Mouse (Mus musculus) layer of hippocampus, adult 18-20 months (tissue): ENCODE measurements around the gene Ankrd22. TPM values are rescaled to one million over a fixed set of nuclear protein-coding genes. Genes with fewer than 3 reads are reported as not detected.

ENCODE experiments used
- DNase-seq, 2 experiments: peaks; one replicate each; pipeline ENCODE4 v3.0.0; 2022; ENCODE audit warnings: low spot score in 2 of 2
- total RNA-seq, 2 experiments: library from RNA; stranded (reverse); gene quantifications; 2 replicates each; pipeline ENCODE4 v1.2.3; 2021

Gene Ankrd22
- total RNA-seq, 2 experiments from 2014 or later = not detected

DNA sequence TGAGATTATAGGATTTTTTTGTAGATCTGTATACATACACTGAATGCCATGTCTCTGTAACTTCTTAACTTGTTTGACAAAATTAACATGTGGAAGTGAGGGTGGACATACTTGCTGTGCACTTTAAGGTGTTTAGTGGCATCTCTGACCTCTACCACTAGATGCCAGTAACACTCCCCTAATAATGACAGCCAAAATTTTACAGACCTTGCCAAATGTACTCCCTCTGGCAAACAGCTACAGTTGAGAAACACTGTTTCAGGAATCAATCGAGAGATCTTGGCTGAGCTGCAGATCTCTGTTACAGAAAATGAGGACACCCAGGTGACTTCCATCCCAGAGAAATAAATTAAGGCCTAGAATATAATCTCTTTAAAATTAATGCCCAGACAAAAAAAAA lies 69.6 kb downstream of the Ankrd22 start:
- no peak for DNase-seq

DNA sequence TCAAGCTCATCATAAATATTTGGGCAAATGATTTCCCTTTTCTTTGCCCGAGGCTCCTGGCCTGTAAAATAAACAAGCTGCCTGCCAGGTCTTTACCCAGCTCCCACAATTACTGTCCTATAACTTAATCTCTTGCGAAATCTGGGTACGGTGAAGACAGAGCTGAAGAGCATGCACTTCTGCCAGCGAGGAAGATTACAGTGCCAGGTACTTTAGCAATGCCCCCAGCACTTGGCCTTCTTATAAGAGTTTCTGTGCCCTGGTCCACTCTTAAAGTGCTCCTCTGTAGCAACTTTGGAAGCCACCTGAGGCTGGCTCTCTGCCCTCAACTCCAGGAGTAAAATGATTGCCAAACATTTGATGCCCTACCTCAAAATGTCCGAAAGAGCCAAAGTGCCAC lies 70.5 kb downstream of the Ankrd22 start:
- DNase-seq = no peak

DNA sequence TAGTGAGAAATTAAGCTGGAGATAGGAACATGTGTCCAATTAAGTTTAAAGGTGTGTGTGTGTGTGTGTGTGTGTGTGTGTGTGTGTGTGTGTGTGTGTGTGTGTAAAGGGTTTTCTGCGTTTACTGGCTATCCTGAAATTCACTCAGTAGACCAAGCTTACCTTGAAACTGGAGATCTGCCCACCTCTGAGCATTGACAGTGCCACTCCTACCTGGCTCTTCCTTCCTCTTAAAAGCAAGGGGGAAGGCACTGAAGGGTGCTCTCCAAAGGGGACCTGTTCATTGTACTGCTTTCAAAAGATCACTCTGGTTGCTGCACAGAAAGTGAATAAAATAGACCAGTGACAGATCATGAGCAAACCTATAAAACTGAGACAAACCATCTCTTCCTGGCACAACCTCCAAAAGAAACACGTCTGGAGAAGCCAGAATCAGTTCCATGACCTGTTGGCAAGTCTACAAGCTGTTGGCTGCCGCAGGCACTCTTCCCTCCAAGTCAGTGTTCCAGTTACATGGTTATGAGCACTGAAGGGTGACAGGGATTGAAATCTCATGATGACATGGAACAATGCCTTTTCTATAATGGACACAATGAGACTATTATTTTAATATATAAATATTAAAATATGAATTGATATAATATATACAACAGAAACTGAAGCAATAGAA lies 76.7 kb downstream of the Ankrd22 start:
- no peak for DNase-seq

DNA sequence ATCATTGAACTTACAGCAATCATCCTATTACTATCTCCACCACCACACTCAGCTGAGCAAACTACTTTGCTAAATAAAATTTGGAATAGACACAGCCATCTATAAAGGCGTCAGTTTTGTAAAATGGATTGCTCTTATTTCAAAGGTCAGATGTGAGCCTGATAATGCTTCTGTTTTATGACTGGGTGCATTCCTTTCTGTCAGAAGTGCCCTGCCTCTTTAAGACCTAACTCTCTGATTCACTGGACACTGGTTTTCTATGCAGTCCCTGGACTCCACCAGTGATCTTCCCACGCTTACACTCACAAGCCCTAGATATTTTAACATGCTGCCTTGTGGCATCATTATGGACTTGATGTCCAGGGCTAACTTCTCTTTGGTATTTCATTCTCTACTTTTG lies 87.7 kb downstream of the Ankrd22 start:
- DNase-seq = no peak

DNA sequence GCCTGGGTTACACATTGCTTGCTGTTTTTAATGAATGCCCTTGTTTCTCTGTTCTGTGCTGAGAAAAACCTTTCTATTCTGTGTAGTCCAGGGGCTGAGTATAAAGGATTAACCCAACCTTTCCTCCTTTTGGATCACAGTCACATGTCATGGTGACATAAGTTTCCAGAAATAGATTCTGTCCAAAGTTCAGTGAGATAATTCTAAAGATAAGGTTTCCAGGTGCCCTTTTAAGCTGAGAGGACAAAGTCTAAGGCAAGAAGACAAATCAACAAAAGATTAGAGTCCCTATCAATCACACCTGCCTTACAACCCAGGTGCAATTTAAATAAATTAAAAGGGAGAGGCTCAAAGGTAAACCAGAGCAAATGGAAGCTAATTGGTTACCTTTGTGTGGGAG lies 91.6 kb downstream of the Ankrd22 start:
- DNase-seq = no peak

Other genes starting within 250 kb of the Ankrd22 start
- gene Lipf, start 204.9 kb downstream of the Ankrd22 start, total RNA-seq = not detected
- not detected for gene Lipk, start 157.8 kb downstream of the Ankrd22 start, total RNA-seq
- gene Lipn, start 98.7 kb downstream of the Ankrd22 start, total RNA-seq = not detected
- gene Lipm, start 65.1 kb downstream of the Ankrd22 start, total RNA-seq = under 1 TPM; 0.23 to 0.35 TPM
- gene Stambpl1, start 26.2 kb upstream of the Ankrd22 start, total RNA-seq = 10 to 100 TPM; 19.8 to 20.9 TPM
- 1 to 10 TPM; 7.0 to 9.8 TPM for gene Acta2, start 89.5 kb upstream of the Ankrd22 start, total RNA-seq
- gene Fas, start 124.6 kb upstream of the Ankrd22 start, total RNA-seq = 1 to 10 TPM; 1.4 to 3.1 TPM